In the genomic region with DNA sequence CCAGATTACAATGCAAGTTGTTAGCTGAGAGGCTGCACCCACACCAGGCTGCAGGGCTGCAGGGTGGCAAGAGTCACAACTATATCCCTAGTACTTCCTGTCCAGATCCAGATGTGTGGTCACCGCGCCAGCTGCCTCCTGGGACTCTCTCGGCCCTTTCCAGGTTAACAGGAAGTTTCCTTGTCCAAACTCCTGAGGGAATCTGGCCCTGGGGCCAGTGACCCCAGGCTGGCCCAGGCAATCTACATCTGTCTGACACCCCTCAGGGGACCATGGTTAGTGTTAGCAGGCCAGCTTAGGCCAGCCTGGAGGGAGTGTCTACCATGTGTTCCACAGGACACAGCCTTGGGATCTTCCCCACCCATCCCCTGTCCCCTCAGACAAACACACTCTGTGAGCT, we compare ENCODE assay signal across 20 mouse cellular contexts. TPM values are rescaled to one million over a fixed set of nuclear protein-coding genes. Genes with fewer than 3 reads are reported as not detected.
DNase-seq lines count a peak whose midpoint lies in the region; ATAC-seq and TF ChIP-seq lines count a peak whose summit lies in the region.
"Had no signal": no experiment of that assay in that cellular context is flagged by ENCODE, and none has a peak within 500 bp of the region (broad histone marks: within the 10 kb centered on the region; RNA-seq: fewer than 3 reads in every experiment).

No protein-coding gene starts in this region.

- no peaks in the 10 kb centered on the region for H3K4me1 ChIP-seq in forebrain, embryonic 11.5 days (replicated peaks; ENCODE audit: control insufficient read depth, insufficient read depth, low read length)
- no peaks in the 10 kb centered on the region for H3K4me1 ChIP-seq in forebrain, embryonic 12.5 days
- peaks cover 10% of the 10 kb centered on the region for H3K4me1 ChIP-seq in testis, adult 2 months (ENCODE audit: control insufficient read depth, insufficient read depth, low read length)

- no peak overlapping the region for H3K27ac ChIP-seq in forebrain, embryonic 11.5 days (ENCODE audit: low read depth, low read length)
- no peak overlapping the region for H3K27ac ChIP-seq in forebrain, embryonic 12.5 days
- H3K27ac ChIP-seq in testis, adult 2 months (ENCODE audit: control insufficient read depth, insufficient read depth, low read depth, low read length): peak overlapping the region; percentile 40

- H3K4me3 ChIP-seq in forebrain, embryonic 11.5 days (ENCODE audit: low read depth, low read length): no peak overlapping the region
- no peak overlapping the region for H3K4me3 ChIP-seq in forebrain, embryonic 12.5 days (replicated peaks)
- peak overlapping the region; percentile 86 for H3K4me3 ChIP-seq in testis, adult 2 months (ENCODE audit: control insufficient read depth, low read depth, low read length)

- no peaks in the 10 kb centered on the region for H3K27me3 ChIP-seq in forebrain, embryonic 11.5 days (ENCODE audit: control insufficient read depth, insufficient read depth, low read length)
- H3K27me3 ChIP-seq in forebrain, embryonic 12.5 days: no peaks in the 10 kb centered on the region
- no peaks in the 10 kb centered on the region for H3K27me3 ChIP-seq in testis, adult 2 months (ENCODE audit: control insufficient read depth, insufficient read depth, low read length)
- H3K27me3 ChIP-seq: CH12.LX, Patski had no signal

- no peak for TF ChIP-seq CTCF in testis, adult 2 months (IDR thresholded peaks at IDR 0.05; ENCODE audit: control insufficient read depth, insufficient read depth, insufficient replicate concordance, low read depth, low read length)

- TF ChIP-seq POLR2A in testis, adult 2 months (IDR thresholded peaks at IDR 0.05; ENCODE audit: control insufficient read depth, low read depth, low read length): no peak

- no peak for ATAC-seq in forebrain, embryonic 11.5 days (replicated peaks; ENCODE audit: low FRiP score)
- ATAC-seq in forebrain, embryonic 12.5 days (ENCODE audit: low FRiP score): no peak
- ATAC-seq: activated CD4-positive, CD25-positive, alpha-beta regulatory T cell, adult 4 months; CD4-positive, CD25-positive, alpha-beta regulatory T cell, adult 4 months; Patski had no signal

- DNase-seq in forebrain, embryonic 11.5 days (ENCODE audit: low spot score): peak; percentile 48
- DNase-seq in heart, adult 11 months: peak; percentile 91
- DNase-seq in heart, postnatal 10 days: no peak
- no peak for DNase-seq in testis, postnatal 14 days (ENCODE audit: low spot score)
- DNase-seq: adrenal gland, adult 2 months; adrenal gland, adult 8-10 months; adrenal gland, postnatal 10 days; adrenal gland, postnatal 14 days; adrenal gland, postnatal 25 days; adrenal gland, postnatal 36 days; B cell, adult 2 months; cerebellum, adult 11 months; cerebellum, adult 18-20 months had no signal

- no peaks in the 10 kb centered on the region for H3K9me3 ChIP-seq in forebrain, embryonic 11.5 days (ENCODE audit: control insufficient read depth, low read length)
- H3K9me3 ChIP-seq in forebrain, embryonic 12.5 days: no peaks in the 10 kb centered on the region
- H3K9me3 ChIP-seq: G1E had no signal

- H3K36me3 ChIP-seq in forebrain, embryonic 11.5 days (ENCODE audit: control insufficient read depth, insufficient read depth, low read length): peaks cover 24% of the 10 kb centered on the region
- peaks cover 97% of the 10 kb centered on the region for H3K36me3 ChIP-seq in forebrain, embryonic 12.5 days (replicated peaks)
- no peaks in the 10 kb centered on the region; the same call in none of the 2 replicates for H3K36me3 ChIP-seq in testis, adult 2 months (ENCODE audit: control insufficient read depth, insufficient read depth, low read length)

- no peak overlapping the region for H3K4me2 ChIP-seq in forebrain, embryonic 11.5 days (ENCODE audit: low read depth, low read length, severe bottlenecking)
- no peak overlapping the region for H3K4me2 ChIP-seq in forebrain, embryonic 12.5 days

- H3K9ac ChIP-seq in forebrain, embryonic 11.5 days (ENCODE audit: low read length): no peak overlapping the region
- H3K9ac ChIP-seq in forebrain, embryonic 12.5 days: no peak overlapping the region

- intact Hi-C loops in heart, postnatal 10 days (cut with DNase I): no loop called here

- WGBS in forebrain, embryonic 11.5 days: 91% methylated on average over 3 of the region's 3 CpGs
- 90% methylated on average over 3 of the region's 3 CpGs for WGBS in forebrain, embryonic 12.5 days

RNA-seq across cellular contexts. Expression of a gene that starts 51.8 kb away (rescaled TPM):
- 14.3 and 14.6 TPM in 2 replicates for polyA plus RNA-seq in forebrain, embryonic 11.5 days (2014; fragmentation: Nextera tagmentation; extraction: Ambion mirVana)
- polyA plus RNA-seq in forebrain, embryonic 12.5 days (2016; fragmentation: Nextera tagmentation; extraction: Ambion mirVana): 11.9 and 14.7 TPM in 2 replicates
- 10 to 100 TPM; 31.1 to 32.2 TPM for total RNA-seq in heart, postnatal 10 days (2021)
- polyA plus RNA-seq in testis, adult 2 months (2012; rRNA removed): 20.3 and 21.0 TPM in 2 replicates

Comparison
In these comparisons a context has a peak if more than half of its experiments do, and no peak if none do; other contexts are left out.
1. DNase-seq: peak in forebrain, embryonic 11.5 days (single experiment) and heart, adult 11 months (single experiment); none in heart, postnatal 10 days (0 of 2) and testis, postnatal 14 days (single experiment).